Mouse (Mus musculus): Measurements from ENCODE around the gene Lgals2. TPM values are rescaled to one million over a fixed set of nuclear protein-coding genes. Genes with fewer than 3 reads are reported as not detected.

The Lgals2 gene
- polyA plus RNA-seq, 1 experiment: 1.3 TPM

DNA sequence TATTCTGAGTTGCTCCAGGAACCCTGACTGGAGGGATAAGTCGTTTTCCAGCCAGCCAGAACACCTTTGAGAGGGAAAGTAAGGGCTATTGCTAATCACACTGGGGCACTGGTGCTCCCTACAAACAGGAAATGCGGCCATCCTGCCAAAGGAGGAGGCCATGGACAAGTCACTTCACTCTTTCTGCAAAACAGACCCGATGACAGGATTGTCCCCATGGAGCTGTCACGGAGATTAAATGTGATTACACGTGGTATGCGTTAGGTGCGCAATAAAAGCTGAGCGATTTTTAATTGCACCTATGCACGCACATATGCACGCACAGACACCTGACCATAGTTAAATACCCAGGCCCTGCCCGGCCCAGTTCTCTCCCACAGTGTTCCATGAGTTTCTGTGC is 14.6 kb downstream of the Lgals2 start:
- peaks cover 26% of the 10 kb centered on the region for H3K79me3 ChIP-seq (ENCODE audit: low read depth)
- no peak overlapping the region for H3ac ChIP-seq (ENCODE audit: control insufficient read depth, insufficient read length, low read depth)
- H3K4me3 ChIP-seq (ENCODE audit: insufficient read depth, poor library complexity, severe bottlenecking): no peak overlapping the region
- peaks cover 32% of the 10 kb centered on the region for H3K79me2 ChIP-seq (ENCODE audit: control insufficient read depth, insufficient read depth)
- TF ChIP-seq CEBPB (IDR thresholded peaks at IDR 0.05; ENCODE audit: low read depth): no peak
- no peak for TF ChIP-seq FOSL1 (IDR thresholded peaks at IDR 0.05; ENCODE audit: insufficient read depth, low read length, poor library complexity, severe bottlenecking)
- no peak for TF ChIP-seq CTCF (IDR thresholded peaks at IDR 0.05; ENCODE audit: control insufficient read depth, insufficient read depth, insufficient read length)
- no peak for TF ChIP-seq MAX (IDR thresholded peaks at IDR 0.05)
- no peak for TF ChIP-seq USF1 (IDR thresholded peaks at IDR 0.05; ENCODE audit: low read depth)
- no peak for TF ChIP-seq MYOG (IDR thresholded peaks at IDR 0.05; ENCODE audit: control insufficient read depth, extremely low read depth, insufficient read length)
- TF ChIP-seq MYOD1 (IDR thresholded peaks at IDR 0.05; ENCODE audit: control insufficient read depth, insufficient read length, low read depth): no peak
- no peaks in the 10 kb centered on the region for H3K27me3 ChIP-seq (ENCODE audit: control insufficient read depth, insufficient read depth, insufficient read length)
- peaks cover 3% of the 10 kb centered on the region for H3K36me3 ChIP-seq (ENCODE audit: control insufficient read depth, insufficient read depth)

DNA sequence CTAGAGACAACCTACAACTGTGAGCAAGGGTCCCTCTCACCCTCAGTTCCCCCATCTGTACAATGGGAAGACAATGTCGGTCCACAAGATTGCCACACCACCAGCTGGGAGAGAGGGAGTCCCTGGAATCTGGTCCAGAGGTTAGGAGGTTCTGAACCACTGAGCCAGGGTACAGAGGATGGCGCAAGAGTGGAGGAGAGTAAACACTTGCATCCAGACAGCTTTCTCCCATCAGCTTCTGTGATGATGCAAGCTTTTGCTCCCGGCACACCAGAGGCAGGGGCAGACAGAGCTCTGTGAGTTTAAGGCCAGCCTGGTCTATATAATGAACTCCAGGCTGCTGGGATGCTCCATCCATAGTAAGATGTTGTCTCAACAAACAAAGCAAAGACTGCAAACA is 15.1 kb downstream of the Lgals2 start:
- Histone ChIP-seq H3K36me3 (ENCODE audit: control insufficient read depth, insufficient read depth) (no peaks in the 10 kb centered on the region), H3K4me3 (ENCODE audit: insufficient read depth, poor library complexity, severe bottlenecking) (no peak overlapping the region), H3K27me3 (ENCODE audit: control insufficient read depth, insufficient read depth, insufficient read length) (no peaks in the 10 kb centered on the region), H3ac (ENCODE audit: control insufficient read depth, insufficient read length, low read depth) (no peak overlapping the region), H3K79me2 (ENCODE audit: control insufficient read depth, insufficient read depth) (peaks cover 27% of the 10 kb centered on the region), H3K79me3 (ENCODE audit: low read depth) (peaks cover 21% of the 10 kb centered on the region)
- TF ChIP-seq MYOG (IDR thresholded peaks at IDR 0.05; ENCODE audit: control insufficient read depth, extremely low read depth, insufficient read length) (no peak), CEBPB (IDR thresholded peaks at IDR 0.05; ENCODE audit: low read depth) (peak; percentile 68), CTCF (IDR thresholded peaks at IDR 0.05; ENCODE audit: control insufficient read depth, insufficient read depth, insufficient read length) (no peak), MYOD1 (IDR thresholded peaks at IDR 0.05; ENCODE audit: control insufficient read depth, insufficient read length, low read depth) (no peak), FOSL1 (IDR thresholded peaks at IDR 0.05; ENCODE audit: insufficient read depth, low read length, poor library complexity, severe bottlenecking) (no peak), MAX (IDR thresholded peaks at IDR 0.05) (no peak)

DNA sequence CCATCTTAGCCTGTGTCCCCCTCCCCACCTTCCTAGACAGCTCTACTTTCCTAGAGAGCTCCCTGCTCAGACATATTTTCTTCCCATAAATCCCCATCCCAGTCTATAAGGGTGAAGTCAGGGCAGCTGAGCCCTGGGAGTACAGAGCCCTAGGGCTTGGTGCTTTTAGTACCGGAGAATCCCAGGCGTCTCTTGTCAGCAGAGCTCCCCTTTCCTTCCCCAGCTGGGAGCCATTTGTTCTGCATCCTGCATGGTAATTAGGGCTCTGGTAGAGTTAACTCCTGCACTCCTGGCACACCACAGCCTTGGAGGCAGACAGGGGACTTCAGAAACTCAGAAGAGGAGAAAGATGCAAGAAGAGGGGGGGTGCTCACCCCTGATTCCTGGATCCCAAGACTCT is 15.6 kb downstream of the Lgals2 start:
- no peak overlapping the region for H3K4me3 ChIP-seq (ENCODE audit: insufficient read depth, poor library complexity, severe bottlenecking)
- no peak for TF ChIP-seq MYOG (IDR thresholded peaks at IDR 0.05; ENCODE audit: control insufficient read depth, extremely low read depth, insufficient read length)
- TF ChIP-seq CEBPB (IDR thresholded peaks at IDR 0.05; ENCODE audit: low read depth): no peak

DNA sequence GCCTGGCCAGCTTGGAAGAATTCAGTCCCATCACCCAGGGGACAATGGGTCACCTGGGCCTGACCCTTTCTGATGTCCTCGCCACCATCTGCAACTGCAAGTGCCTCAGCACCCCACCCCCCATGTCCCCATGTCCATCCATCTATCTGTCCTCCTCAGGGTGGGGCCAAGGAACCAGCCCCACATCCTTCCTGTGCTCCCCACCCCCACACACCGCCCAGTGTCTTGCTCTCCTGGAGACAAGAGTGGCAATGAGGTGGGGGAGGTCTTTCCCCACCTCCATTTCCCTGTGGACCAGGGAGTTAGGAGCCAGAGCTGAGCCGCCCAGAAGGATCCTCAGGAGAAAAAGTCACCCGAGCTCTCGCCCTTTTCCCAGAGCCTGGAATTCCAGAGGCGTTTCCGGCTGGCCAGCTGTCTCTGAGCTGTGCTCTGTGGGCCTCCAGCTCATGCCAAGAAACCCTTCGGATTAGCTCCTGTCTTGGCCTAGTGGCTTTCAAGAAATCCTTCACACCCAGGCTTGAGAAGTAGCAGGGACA is 19.2 kb downstream of the Lgals2 start:
- no peaks in the 10 kb centered on the region for H3K27me3 ChIP-seq (ENCODE audit: control insufficient read depth, insufficient read depth, insufficient read length)
- no peak overlapping the region for H3K4me3 ChIP-seq (ENCODE audit: insufficient read depth, poor library complexity, severe bottlenecking)
- no peaks in the 10 kb centered on the region for H3K79me3 ChIP-seq (ENCODE audit: low read depth)
- H3ac ChIP-seq (ENCODE audit: control insufficient read depth, insufficient read length, low read depth): no peak overlapping the region
- no peaks in the 10 kb centered on the region for H3K79me2 ChIP-seq (ENCODE audit: control insufficient read depth, insufficient read depth)
- no peaks in the 10 kb centered on the region for H3K36me3 ChIP-seq (ENCODE audit: control insufficient read depth, insufficient read depth)
- TF ChIP-seq CTCF (IDR thresholded peaks at IDR 0.05; ENCODE audit: control insufficient read depth, insufficient read depth, insufficient read length) (no peak), CEBPB (IDR thresholded peaks at IDR 0.05; ENCODE audit: low read depth) (no peak), FOSL1 (IDR thresholded peaks at IDR 0.05; ENCODE audit: insufficient read depth, low read length, poor library complexity, severe bottlenecking) (no peak), USF1 (IDR thresholded peaks at IDR 0.05; ENCODE audit: low read depth) (no peak), MYOD1 (IDR thresholded peaks at IDR 0.05; ENCODE audit: control insufficient read depth, insufficient read length, low read depth) (peak; percentile 74), MAX (IDR thresholded peaks at IDR 0.05) (peak; percentile 62), MYOG (IDR thresholded peaks at IDR 0.05; ENCODE audit: control insufficient read depth, extremely low read depth, insufficient read length) (no peak)

More for the DNA sequence above, 15.6 kb downstream of the Lgals2 start:
- Histone ChIP-seq H3K79me3 (ENCODE audit: low read depth) (peaks cover 18% of the 10 kb centered on the region), H3ac (ENCODE audit: control insufficient read depth, insufficient read length, low read depth) (no peak overlapping the region), H3K27me3 (ENCODE audit: control insufficient read depth, insufficient read depth, insufficient read length) (no peaks in the 10 kb centered on the region), H3K79me2 (ENCODE audit: control insufficient read depth, insufficient read depth) (peaks cover 23% of the 10 kb centered on the region), H3K36me3 (ENCODE audit: control insufficient read depth, insufficient read depth) (no peaks in the 10 kb centered on the region)

DNA sequence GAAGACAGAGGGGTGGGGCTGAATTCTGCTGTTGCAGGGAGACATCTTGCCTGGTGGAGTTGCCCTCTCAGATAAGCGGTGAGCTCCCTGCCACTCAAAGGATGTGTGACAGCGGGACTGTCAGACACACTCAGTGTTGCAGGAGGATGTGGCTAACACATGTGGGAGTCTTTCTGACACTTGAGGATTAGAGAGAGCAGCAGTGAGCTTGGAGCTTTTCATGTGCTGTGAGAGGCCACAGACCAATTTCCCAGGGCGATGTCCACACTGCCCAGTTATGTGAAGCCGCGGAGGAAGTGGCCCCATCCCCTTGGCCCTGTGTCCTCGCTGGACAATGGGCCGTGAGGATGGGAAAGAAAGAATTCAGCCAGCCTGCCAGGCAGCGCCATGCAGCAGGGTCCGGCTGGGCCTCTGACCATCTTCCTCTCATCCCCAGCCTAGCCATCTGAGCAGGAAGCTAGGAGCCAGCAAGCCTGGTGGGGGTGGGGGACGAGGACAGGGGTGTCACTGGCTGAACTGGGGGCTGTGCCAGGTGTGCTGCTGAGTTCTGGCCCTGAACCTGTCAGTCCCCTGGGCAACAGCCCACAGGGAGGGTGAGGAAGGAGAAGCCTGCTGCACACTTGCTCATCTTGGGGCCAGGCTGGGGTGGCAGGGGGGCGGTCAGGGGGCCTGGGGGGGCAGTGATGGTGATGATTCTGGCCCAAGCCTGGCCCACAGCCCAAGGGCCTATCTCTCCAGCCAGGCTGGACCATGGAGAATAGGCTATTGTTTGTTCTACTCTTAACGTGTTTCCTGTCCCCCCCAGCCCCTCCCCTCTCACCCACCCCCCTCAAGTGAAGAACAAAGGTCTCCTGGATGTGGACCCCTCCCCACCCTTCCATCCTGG is 19.9 kb downstream of the Lgals2 start:
- Histone ChIP-seq H3K27me3 (ENCODE audit: control insufficient read depth, insufficient read depth, insufficient read length) (no peaks in the 10 kb centered on the region), H3K4me3 (ENCODE audit: insufficient read depth, poor library complexity, severe bottlenecking) (no peak overlapping the region), H3ac (ENCODE audit: control insufficient read depth, insufficient read length, low read depth) (peak overlapping the region; percentile 61), H3K36me3 (ENCODE audit: control insufficient read depth, insufficient read depth) (no peaks in the 10 kb centered on the region), H3K79me2 (ENCODE audit: control insufficient read depth, insufficient read depth) (no peaks in the 10 kb centered on the region), H3K79me3 (ENCODE audit: low read depth) (no peaks in the 10 kb centered on the region)
- TF ChIP-seq MYOD1 (IDR thresholded peaks at IDR 0.05; ENCODE audit: control insufficient read depth, insufficient read length, low read depth) (peak; percentile 13), MYOG (IDR thresholded peaks at IDR 0.05; ENCODE audit: control insufficient read depth, extremely low read depth, insufficient read length) (no peak), MAX (IDR thresholded peaks at IDR 0.05) (peak; percentile 87), CTCF (IDR thresholded peaks at IDR 0.05; ENCODE audit: control insufficient read depth, insufficient read depth, insufficient read length) (no peak), USF1 (IDR thresholded peaks at IDR 0.05; ENCODE audit: low read depth) (no peak)
